Mouse (Mus musculus) adrenal gland, adult 18-20 months (tissue): ENCODE results near the gene Stum. TPM values are rescaled to one million over a fixed set of nuclear protein-coding genes. Genes with fewer than 3 reads are reported as not detected.

Experiments
- DNase-seq, 2 experiments: peaks; one replicate each; pipeline ENCODE4 v3.0.0; 2021 to 2022; ENCODE audit warnings: low spot score in 2 of 2
- total RNA-seq, 2 experiments: library from RNA; stranded (reverse); gene quantifications; 1 replicate in 1 of 2; 2 replicates in 1 of 2; pipeline ENCODE4 v1.2.3; 2021

The Stum gene
- total RNA-seq, 2 experiments from 2014 or later = 0.33 to 0.86 TPM

DNA sequence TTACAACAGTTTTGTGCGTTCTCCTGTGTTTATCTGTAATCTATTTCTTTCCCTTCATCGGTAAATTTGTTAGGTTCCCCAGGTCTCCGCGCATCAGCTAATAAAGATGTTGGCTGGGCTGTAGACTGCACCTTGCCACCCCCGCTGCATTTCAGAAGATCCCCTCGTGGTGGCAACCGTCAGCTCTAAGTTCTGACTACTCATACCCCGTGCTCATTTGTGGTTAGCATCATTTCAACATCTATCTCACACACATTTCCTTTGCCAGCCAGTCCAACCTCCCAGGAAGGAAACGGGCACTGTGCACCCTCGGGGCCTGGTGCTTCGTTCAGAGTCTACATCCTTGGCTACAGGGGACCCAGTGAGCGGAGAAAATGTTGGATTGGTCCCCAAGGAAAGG, 51.5 kb downstream of the Stum start:
- no peak for DNase-seq

DNA sequence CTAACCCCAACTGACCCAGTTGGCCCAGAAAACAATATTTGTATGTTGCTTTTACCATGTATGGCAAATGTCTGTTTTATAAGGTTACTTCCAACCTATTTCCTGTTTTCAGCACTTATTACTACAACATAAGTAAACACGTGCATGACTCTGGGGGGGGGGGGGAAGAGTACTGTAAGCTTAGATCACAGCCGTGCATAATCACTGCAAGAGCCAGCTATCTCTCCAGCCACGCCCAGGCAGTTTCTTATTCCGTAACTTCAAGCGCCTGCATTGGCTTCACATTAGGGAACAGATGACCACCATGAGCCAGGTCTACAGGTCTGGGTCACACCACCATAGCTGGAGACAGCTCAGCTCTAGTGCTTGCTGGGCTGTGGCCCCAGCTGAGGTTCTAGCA, 53.5 kb downstream of the Stum start:
- no peak for DNase-seq

DNA sequence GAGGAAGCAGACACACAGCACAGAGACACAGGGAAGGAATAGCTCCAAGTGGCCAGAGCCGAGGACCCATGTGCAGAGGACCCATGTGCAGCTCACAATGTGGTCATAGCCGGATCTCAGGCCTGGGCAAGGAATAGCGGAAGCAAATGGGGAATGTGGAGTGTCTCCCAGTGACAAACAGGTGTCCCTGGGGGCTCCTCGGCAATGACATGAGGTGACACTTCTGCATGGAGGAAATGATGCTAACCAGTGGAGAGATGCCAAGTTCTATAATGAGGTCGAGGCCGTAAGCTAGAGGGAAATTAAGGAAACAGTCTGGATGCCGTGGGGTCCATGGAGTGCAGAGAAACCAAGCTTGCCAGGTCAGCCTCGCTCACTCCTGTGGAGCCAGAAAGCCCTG, 54.4 kb downstream of the Stum start:
- no peak for DNase-seq

DNA sequence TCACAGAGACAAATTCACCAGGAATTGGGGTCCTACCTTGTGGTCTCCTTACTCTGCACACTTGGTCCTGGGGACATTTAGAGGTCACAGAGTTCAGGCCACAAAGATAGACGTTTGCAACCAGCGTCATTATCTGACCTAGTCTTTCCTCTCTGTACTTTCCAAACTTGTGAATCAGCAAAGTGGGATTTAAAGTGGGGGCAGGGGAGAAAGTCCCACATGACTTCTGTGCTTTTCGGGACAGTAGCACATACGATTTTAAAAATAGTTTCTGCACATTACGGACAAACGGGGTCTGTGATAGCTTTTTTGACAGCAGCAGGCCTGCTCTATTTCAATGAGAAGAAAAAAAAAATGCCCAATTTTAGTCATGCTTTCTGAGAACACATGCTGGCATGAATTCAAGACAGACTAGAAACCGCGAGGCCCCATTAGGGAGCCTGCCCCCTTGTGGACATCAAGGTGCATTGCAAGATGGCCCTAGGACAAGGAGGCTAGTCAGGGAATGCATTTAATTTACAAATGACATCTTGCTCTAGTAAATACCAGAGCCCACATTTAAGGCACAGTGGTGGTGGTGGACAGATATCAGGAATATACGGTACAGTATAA, 55.1 kb downstream of the Stum start:
- DNase-seq = peak in 1 of 2 experiments; percentile 70

DNA sequence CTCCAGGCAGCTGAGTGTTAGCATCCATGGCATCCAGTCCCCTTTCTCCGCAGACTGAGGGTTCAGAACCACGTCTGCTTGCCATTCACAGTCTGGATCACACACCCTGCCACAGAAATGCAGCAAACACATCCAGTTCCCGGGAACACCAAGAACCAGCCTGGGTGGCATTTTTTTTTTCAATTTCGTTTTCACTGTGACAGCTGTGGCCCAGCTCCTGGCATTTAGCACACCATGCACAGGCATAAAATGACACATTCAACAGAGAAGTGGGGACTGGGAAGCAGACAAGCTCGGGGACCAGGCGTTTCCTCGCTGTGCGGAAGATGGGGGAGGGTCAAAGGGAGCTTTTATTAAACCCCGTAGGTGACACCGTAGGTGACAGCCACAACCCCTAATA, 55.6 kb downstream of the Stum start:
- no peak for DNase-seq

DNA sequence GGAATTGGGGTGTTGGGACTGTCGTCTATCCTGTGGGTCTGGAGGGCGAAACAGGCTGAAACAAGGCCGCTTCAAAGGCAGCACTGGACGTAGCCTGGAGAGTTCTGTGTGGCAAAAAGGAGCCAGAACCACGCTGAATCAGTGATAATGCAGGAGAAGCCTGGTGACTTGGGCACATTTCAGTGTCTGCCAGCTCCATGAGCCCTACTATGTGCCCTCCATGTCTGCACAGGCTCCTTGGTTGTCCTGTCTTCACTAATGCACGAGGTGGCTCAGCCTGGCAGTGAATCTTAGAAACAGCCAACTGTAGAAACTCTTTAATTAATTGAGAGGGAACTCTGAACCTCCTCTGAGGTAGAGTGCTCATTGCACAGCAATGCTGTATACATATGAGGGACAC, 56.9 kb downstream of the Stum start:
- DNase-seq = no peak

DNA sequence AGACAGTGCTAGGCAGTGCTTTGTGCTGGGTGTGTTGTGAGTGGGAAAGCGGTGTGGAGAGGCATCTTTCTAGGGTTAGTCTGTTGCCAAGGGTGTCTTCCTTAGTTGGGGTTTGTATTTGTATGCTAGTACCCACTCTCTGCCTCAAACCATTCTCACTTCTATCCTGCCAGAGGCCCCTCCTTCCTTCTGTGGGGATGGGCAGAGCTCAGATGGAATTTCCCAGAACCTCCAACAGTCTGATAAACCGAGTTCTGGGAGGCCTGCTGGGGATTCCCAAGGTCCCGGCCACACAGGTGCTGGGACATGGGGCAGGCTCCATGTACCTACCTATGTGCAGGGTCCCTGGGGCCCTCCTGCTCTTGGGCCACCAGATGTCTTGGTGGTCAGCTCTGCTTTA, 59.4 kb downstream of the Stum start:
- DNase-seq = no peak

DNA sequence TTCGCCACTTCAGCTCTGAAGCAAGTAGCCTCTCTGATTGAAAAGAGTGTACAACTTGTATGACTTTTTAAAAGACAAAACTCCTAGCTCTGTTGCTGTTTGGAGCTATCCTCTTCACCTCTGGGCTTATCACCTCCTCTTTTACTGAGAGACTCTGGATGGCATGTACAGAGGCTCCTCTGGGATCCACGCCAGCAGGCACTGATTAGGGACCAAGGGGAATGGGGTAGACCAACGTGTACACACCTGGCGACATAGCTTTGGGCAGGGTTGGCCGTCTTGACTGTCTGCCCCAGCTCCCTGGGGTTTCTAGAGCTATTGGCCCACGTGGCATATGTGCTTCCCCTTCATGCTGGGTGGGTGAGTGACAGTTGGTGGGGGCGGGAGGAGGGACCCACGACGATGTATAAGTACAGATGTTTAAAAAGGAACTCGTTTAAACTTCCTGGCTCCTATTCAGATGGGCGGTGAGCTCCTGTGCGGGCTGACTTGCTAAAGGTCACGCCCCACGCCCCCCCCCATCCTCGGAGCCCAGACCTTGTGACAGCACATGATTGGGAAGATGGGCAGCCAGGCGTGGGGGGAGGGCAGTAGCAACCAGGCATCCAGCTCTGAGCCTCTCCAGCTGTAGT, 60.2 kb downstream of the Stum start:
- DNase-seq = no peak

DNA sequence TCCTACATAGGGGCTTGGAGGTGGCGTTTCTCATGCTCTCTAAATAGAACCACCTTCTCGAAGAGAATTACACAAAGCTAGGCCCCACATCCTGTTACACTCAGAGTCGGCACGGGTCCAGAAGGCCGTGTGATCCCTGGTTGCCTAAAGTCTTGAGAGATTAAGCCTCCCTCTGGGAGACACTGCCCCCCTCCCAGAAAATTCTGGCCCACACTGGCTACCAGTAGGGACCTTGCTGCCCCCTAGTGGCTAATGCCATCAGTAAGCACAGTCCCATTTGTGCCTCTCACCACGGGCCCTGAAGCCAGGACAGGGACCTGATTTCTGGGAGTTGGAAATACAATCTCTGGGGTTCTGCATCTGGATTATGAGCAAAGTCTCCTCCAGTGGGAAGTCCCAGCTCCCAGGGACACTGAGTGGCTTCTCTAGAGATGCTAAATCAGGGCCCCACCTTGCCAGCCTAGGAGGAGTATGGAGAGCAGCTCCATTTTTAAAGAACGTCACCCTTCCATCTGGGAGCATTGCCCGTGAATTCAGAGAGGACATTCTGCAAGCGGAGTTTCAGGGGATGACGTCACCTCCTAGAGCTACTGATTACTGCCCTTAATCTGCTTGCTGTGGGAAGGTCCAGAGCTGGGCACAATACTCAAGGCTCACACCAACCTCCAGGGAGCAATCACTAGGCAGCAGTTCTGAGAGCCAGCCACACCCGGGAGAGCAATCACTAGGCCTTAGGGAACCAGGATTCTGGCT, 61.1 kb downstream of the Stum start:
- DNase-seq = peak in 1 of 2 experiments; percentile 74

DNA sequence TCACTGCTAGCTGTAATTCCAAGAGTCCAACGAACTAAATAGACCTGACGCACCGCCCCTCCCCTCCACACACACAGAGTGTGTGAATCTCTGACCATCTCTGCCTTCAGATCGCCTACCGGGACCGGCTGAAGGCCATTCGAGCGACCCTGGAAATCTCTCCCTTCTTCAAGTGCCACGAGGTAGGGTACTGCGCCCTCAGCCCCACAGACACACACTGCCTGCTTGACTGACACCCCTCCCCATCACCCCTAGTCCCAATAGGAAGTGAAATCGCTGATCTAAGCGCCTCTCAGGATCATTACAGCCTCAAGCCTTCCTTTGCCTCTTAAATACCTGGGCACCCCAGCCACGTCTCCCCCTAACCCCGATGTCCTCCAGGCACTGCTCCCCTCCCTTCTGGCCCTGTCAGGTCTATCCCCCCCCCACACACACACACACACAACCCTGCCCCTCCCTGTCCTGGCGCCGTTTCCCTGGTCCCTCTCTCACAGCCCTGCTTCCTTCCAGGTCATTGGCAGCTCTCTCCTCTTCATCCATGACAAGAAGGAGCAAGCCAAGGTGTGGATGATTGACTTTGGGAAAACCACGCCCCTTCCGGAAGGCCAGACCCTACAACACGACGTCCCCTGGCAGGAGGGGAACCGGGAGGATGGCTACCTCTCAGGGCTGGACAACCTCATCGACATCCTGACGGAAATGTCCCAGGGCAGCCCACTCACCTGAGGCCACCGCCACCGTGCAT, 62.0 kb downstream of the Stum start:
- no peak for DNase-seq

DNA sequence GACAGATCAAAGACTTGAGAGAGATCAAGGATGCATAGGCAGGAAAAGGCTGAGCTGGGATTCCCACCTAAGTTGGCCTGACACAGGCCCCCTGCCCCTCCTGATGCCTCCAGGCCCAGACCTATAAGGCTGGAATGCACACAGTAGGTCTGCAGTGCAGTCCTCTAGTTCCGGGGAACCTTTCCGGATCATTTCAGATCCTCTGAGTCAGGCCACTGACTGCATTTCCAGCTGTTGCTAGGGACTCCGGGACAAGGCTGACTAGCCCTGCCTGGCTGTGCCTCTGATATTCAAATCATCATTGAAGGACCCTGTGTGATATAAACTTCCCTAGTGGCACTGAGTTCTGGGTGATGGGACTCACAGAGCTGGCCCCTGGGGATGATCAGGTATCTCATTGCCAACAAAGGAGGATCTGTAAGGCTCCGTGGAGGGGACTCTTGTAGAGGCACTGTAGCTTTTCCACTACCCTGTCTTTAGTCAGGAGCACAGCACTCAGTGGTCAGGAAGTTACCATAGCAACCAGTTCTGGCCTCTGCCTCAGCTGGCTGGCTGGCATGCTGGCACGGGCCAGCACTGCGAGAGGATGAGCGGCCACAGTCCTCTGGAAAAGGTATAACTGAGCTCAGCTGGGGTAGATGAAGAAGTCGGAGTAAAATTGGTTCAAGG, 62.7 kb downstream of the Stum start:
- no peak for DNase-seq

DNA sequence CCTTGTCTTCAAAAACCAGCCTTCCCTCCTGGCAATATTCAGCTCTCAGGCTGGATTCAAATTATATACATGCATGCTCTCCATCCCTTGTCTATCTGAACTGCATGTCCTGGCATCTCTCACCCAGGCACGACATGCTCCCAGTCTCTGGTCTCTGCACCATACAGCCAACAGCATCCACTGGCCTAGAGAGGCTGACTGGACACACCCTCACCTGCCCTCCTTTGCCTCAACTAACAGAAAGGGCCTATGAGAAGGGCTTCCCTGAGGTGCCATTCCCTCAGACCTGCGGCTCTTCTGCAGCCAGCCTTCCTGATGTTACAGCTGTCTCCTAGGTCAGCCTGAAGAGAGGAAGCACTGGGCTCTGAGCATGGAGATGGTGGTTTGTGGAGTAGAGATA, 64.2 kb downstream of the Stum start:
- DNase-seq = no peak

DNA sequence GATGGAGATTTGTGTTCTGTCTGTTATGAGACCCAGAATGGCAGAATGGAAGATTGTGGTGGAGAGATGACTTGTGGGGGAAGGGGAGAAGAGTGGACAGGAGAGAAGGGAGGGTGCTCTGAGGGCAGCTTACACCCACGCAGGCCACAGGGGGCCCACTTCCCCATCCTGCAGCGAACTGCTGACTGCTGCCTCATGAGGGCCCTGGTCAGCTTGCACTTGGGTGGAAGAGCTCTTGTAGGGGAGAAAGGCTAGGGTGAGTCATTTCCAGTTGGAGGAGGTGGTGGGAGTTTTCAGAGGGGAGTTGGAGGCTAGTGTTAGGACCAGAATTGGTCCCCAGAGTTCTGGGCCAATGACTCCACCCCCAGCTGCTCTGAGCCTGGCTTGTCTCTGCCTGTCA, 66.2 kb downstream of the Stum start:
- DNase-seq = no peak

DNA sequence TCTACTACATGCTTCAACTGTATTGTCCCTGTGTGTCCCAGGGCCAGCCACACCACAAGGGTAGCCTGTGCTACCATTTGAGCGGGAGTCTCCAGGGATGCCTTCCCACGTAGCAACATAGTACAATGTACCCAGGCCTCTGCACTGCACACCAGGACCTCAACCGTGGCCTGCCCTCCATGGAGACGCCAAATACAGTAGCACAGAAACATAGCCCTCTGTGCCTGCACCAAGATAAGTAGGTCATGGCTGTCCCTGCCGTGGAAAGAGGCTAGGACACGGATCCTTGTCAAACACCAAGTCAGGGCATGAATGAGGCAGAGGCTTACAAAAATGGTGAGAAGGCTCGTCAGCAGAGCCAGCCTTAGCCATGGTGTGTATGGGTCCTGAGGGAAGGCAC, 67.5 kb downstream of the Stum start:
- DNase-seq = no peak

DNA sequence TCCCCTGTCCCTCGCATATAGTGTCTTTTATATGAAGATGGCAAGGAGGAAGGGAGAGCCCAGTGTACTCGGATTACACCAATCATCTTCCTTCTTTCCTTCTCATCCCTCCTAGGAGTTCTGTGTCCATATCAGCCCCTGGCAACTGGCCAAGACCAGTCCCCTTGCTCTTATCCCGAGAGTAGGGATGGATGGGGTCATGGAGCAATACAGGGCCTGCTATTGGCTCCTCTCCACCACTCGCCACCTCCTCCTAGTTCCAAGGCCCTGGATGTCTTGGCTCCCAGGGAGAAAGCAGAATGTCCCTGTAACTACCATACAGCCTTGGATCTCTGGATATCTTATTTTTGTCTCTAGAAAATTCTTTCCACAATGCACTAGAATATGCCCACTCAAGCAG, 68.2 kb downstream of the Stum start:
- DNase-seq = no peak

DNA sequence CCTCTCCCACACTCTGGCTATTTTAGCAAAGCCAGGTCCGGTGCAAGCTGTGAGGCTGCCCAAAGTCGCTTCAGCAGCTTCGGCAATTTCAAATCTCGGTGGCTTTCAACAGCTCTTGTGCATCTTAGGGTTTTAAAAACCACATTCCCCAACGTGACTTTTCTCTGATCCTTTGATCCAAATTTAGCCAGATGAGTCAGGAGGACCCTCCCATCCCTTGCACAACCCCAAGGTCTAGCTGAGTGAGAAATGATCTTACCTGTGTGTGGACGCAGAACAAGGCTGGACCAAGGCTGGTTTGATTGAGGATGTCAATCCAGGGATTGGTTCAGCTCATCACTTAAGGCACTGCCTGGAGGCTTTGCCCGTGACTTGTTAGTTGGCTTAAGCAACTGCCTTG, 73.0 kb downstream of the Stum start:
- DNase-seq = no peak

DNA sequence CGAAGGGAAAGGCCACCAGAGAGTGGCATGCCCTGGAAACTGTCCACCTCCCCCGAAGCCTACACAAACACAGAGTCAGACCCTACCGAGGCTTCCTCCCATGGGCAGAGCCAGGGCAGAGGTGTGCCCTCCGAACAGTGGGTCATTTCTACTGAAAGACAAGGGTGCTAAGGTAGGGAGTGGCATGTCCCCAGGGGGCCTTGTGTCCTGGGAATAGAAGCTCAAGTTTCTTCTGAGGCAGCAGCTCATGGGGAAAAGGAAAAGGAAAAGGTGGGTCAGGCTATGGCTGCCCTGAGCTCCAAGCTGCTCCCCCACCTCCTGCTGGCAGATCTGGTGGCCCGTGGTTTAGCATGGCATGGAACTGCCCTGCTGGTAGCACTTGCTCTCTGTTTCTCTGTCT, 73.5 kb downstream of the Stum start:
- no peak for DNase-seq

DNA sequence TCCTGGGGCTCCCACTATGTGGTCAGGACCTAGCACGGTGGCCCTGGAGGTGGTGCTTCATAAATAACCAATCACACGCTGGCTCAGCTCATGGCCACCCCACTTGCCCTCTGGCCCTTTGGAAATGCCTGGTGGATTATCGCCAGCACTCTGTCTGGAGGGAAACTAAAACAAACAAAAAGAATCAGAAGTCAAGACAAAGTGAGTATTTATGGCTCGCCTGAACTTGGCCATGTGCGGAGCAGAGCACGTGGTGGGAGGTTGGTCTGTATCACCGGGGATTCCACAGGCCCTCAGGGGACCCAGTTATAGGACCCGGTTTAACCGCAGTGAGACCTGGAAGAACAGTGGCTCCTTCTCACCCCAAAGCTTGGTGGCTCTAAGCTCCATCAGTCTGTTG, 74.5 kb downstream of the Stum start:
- no peak for DNase-seq

DNA sequence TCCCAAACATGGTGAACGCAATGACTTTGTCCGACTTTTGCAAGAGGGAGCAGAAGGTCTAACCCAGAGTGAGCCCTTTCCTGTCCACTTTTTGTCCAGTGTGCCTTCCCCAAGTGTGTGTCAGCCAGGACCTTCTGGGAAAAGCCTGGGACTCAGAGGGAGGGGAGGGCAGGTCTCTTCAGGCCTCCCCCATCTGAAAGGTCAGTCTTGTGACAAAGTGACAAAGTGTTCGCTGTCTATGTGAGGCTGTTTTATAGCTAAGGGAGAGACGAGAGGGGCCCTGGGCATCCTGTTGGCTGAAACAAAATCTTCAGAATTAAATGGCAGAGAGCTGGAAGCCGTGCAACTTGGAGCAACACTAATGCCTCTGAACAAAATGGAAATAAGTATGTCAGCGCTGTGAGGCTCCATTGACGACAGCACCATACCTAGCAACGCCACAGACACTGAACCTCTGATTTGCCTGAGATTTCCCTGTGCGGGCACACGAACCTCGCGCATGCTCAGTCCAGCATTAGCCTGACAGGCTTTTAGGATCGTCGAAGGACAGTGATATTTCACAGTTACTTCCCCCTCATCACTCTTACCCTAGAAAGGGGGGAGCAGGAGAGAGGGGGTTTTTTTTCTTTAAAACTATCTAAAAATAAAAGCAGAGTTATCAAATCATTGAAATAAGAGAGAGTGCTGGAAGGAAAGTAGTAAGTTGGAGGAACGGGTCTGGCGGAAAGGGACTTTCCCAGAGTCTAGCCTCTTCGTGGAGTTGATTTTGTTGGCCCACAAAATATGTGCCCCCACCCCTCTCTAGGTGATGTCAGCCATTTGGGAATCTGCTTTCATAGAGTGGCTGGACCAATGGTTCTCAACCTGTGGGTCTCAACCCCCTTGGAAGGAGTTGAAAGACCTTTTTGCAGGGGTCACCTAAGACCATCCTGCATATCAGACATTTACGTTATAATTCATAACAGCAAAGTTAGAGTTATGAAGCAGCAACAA, 75.3 kb downstream of the Stum start:
- DNase-seq = no peak

DNA sequence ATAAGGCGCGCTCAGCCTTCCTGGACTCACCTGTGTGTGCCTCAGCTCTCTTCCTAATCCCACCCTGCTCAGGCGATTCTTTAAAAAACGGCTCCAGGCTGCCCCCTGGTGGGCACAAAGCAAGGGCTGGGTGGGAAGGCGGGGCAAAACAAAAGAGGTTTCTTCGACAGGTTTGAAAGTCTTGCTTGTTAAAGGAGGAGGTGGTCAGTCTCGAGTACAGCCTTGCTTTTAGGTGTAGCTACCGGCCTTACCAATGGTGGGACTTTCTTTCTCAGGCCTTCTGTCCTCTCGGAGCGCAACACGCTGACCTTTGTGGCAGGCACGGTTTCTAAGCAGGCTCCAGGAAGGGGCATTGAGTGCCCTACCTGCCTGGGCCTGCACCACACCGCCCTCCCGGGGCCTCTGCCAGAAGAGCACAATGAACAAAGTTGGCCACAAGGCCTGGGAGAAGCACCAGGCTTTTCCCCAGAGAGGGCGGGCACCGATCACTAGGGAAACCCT, 76.1 kb downstream of the Stum start:
- DNase-seq = peak in 1 of 2 experiments; percentile 65
